Mouse (Mus musculus): Measurements from ENCODE around the gene Fan1.

GRCm38 (mm10) chr7:64327486-64327885, 46.4 kb downstream of the Fan1 start:
- TF ChIP-seq CTCF (IDR thresholded peaks at IDR 0.05; ENCODE audit: low read depth) (no peak), EP300 (IDR thresholded peaks at IDR 0.05; ENCODE audit: low read depth) (no peak)
